Mouse (Mus musculus) left cerebral cortex, adult 2 months (tissue): ENCODE results near the gene Adm2. TPM values are rescaled to one million over a fixed set of nuclear protein-coding genes. Genes with fewer than 3 reads are reported as not detected.

Experiments
- DNase-seq, 2 experiments: peaks; one replicate each; pipeline ENCODE4 v3.0.0; 2021 to 2022; ENCODE audit warnings: low spot score in 2 of 2, mixed read lengths in 1 of 2; ENCODE audit errors: extremely low spot score in 1 of 2
- H3K27ac ChIP-seq: fragments of 200-600 bp; 2 replicates; pipeline ENCODE4 v1.8.1; 2022
- H3K4me3 ChIP-seq: fragments of 200-600 bp; 2 replicates; pipeline ENCODE4 v1.8.1; 2022
- CTCF ChIP-seq: fragments of 200-600 bp; IDR thresholded peaks from 2 replicates; pipeline ENCODE4 v1.8.1; 2022; ENCODE audit warnings: antibody characterized with exemption, mild to moderate bottlenecking, moderate library complexity
- intact Hi-C: fragments of 180-260 bp; cut with DNase I; formaldehyde crosslinking; loops from one replicate; pipeline ENCODE4 v1.15.1; 2025
- long read RNA-seq, 2 experiments: library from polyadenylated mRNA; stranded (forward); transcript quantifications; one replicate each; pipeline ENCODE4 v2.0.0; 2021; ENCODE audit warnings: borderline mapping rate in 2 of 2
- total RNA-seq, 2 experiments: library from RNA; stranded (reverse); gene quantifications; 2 replicates each; pipeline ENCODE4 v1.2.3; 2021

Gene Adm2
- not detected for total RNA-seq
- long read RNA-seq, experiment 1 = 0 reads
- long read RNA-seq, experiment 2 = 0 reads

- intact Hi-C loops = no loop called here
- no peak for DNase-seq
- Histone ChIP-seq H3K27ac (no peak within 1 kb of the TSS), H3K4me3 (no peak within 1 kb of the TSS)
- TF ChIP-seq CTCF = no peak
Observed at GRCm38 (mm10) chr15:89322670-89323522, at the start of gene Adm2. Adm2 (plus strand) TSS chr15:89322720.

- Histone ChIP-seq H3K4me3 (no peak overlapping the region), H3K27ac (no peak overlapping the region)
- DNase-seq = no peak
- TF ChIP-seq CTCF = no peak
- intact Hi-C loops = no loop called here
Observed at GRCm38 (mm10) chr15:89275497-89275896, 47.0 kb upstream of the Adm2 start.

DNA sequence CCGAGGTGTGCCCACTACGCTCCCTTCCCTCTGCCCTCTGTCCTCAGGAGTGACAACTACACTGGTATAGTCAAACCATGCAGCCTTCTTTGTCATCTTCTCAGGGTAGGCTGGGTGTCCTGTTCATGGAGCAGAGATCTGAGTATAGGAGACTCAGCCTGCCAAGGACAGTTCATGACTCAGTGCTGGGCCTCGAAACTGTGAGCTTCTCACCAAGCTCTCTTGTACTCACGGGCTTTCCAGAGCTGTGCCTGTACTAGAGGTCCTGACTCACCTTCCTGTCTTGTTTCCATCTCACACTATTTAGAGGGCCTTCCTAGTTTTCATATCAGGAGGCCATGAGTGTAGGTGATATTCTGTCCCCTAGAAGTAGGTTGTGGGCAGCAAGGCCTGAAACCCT is 45.2 kb upstream of the Adm2 start:
- intact Hi-C loops = no loop called here
- DNase-seq = no peak
- no peak for TF ChIP-seq CTCF

GRCm38 (mm10) chr15:89282546-89282945 is 40.0 kb upstream of the Adm2 start:
- DNase-seq = no peak
- intact Hi-C loops = no loop called here
- no peak for TF ChIP-seq CTCF
- Histone ChIP-seq H3K27ac (no peak overlapping the region), H3K4me3 (no peak overlapping the region)

More for the DNA sequence above, 45.2 kb upstream of the Adm2 start:
- Histone ChIP-seq H3K27ac (no peak overlapping the region), H3K4me3 (no peak overlapping the region)

DNA sequence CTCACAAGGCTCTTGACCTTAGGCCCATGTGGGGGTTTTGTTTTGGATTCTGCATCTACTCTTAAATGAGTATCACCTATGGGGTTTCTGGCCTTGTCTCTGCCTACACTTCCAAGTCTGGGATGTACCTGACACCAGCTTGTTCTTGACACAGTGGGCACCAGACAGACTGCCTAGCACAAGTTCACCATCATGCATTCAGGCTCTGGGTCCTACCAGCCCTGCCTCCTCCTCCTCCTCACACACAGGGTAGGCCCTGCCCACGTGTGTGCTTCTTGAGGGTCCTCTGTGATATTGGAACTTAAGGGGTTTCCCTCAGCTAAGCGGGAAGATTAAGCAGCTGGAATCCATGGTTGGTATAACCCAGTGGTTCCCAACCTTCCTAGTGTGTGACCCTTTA is 38.4 kb upstream of the Adm2 start:
- no peak overlapping the region for H3K4me3 ChIP-seq
- intact Hi-C loops = no loop called here
- no peak for TF ChIP-seq CTCF
- no peak for DNase-seq
- H3K27ac ChIP-seq = no peak overlapping the region

GRCm38 (mm10) chr15:89285004-89285403 is 37.5 kb upstream of the Adm2 start:
- Histone ChIP-seq H3K4me3 (no peak overlapping the region), H3K27ac (peak overlapping the region; percentile 72)
- no peak for DNase-seq
- intact Hi-C loops = no loop called here
- TF ChIP-seq CTCF = no peak

DNA sequence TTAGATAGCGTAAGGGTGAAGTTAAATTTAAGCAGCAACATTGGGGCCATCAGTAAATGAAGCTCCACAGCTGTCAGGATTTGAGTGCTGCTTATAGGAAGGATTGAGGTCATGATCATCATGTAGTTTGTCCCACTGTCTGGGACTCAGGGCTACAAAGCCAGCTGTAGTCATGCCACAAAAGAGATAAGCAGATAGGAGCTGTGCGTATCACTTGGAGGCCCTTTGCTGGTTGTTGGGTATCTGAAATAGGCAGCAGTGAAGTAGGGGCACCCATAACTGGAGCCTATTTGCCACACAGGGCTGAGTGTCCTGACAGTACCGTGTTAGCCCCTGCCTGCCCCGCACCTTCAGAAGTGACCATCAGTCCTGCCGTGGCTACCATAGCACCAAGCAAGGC is 37.0 kb upstream of the Adm2 start:
- TF ChIP-seq CTCF = no peak

DNA sequence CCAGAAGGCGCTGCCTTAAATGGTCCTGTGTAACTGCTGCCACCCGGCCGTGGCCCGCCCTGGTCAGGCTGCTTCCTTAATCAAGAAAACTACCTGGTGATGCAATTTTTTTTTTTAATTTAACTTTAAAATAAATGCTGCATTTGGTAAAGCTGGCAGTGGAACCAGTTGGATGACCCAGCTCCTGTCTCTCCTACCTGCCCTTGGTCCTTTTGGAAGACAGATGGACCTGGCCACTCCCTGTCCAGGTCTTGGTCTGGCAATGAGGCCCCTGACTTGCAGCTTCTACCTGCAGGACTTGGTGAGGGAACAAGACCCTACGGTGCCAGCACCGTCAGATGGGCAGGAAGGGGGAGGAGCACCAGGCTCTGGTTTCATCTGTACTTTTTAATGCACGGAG is 36.4 kb upstream of the Adm2 start:
- Histone ChIP-seq H3K27ac (peak overlapping the region; percentile 45; the same call in 1 of the 2 replicates), H3K4me3 (no peak overlapping the region)
- no peak for TF ChIP-seq CTCF
- no peak for DNase-seq
- intact Hi-C loops = no loop called here

More for the DNA sequence above, 37.0 kb upstream of the Adm2 start:
- intact Hi-C loops = no loop called here
- peak overlapping the region; percentile 72 for H3K27ac ChIP-seq
- no peak overlapping the region for H3K4me3 ChIP-seq
- DNase-seq = no peak

GRCm38 (mm10) chr15:89286582-89286981 is 35.9 kb upstream of the Adm2 start:
- TF ChIP-seq CTCF = no peak
- intact Hi-C loops = no loop called here
- no peak for DNase-seq
- Histone ChIP-seq H3K4me3 (no peak overlapping the region), H3K27ac (no peak overlapping the region)

GRCm38 (mm10) chr15:89288227-89288767 is 34.2 kb upstream of the Adm2 start:
- intact Hi-C loops = no loop called here
- no peak for TF ChIP-seq CTCF
- DNase-seq = no peak
- no peak overlapping the region for H3K4me3 ChIP-seq
- H3K27ac ChIP-seq = no peak overlapping the region

DNA sequence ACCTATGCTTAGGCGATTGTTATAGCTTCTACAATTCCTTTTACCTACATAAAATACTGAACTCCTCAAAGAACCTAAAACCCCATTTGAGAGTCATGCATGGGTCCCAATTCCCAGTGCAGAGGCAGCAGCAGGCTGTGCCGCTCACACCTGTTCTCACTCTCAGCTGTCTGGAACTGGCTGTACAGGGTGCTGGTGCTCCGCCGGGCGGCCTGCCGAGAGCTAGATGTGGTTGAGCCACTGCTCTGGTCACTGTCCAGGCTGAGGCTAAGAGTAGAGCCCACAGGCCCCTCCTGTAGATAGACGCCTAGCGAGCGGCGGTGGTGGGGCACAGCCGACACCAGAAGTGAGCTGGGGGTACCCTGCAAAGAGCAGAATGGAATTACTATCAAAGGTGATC is 33.1 kb upstream of the Adm2 start:
- Histone ChIP-seq H3K27ac (no peak overlapping the region), H3K4me3 (no peak overlapping the region)
- DNase-seq = no peak
- no peak for TF ChIP-seq CTCF
- intact Hi-C loops = no loop called here

DNA sequence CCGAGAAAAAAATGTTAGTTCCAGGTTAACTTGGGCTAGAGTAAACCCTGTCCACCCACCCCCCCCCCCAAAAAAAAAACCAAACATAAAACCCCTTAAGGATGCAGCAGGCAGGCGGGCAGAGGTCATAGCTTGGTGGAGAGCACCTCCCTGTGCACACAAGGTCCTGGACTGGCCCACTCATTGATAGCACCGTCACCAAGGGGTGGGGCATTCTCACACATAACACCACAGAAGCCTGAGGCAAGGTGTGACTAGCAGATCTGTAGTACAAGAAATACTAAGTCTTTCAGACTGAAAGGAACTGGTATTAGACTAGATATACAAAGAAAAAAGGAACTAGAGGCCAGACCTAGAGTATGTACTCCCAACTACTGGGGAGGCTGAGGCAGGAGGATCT is 31.0 kb upstream of the Adm2 start:
- intact Hi-C loops = no loop called here
- H3K27ac ChIP-seq = no peak overlapping the region
- H3K4me3 ChIP-seq = no peak overlapping the region
- TF ChIP-seq CTCF = no peak
- DNase-seq = no peak

DNA sequence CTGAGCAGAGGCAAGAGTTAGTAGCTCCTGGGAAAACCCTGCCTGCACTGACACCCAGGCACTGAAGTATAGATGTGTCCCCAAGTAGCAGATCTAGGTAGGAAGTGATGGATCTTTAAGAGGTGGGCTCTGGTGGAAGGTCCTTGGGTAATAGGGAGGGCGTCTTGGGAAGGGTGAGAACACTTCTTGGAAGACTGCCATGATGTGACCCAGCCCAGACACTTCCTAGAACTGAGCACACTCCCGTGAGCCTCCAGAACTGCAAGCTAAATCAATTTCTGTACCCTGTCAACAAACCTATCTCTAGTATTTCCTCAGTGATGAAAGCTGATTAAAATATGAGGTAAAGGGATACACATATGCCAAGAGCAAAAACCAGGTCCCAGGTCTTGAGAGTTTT is 29.7 kb upstream of the Adm2 start:
- no peak for TF ChIP-seq CTCF
- H3K27ac ChIP-seq = no peak overlapping the region
- intact Hi-C loops = no loop called here
- H3K4me3 ChIP-seq = no peak overlapping the region
- DNase-seq = no peak
